Mouse (Mus musculus): Measurements from ENCODE around the gene Srgap3.

The Srgap3 gene

GRCm38 (mm10) chr6:112694492-112694891 lies 252.6 kb downstream of the Srgap3 start:
- DNase-seq (ENCODE audit: inconsistent age in 2 of 2, low spot score in 1 of 2) = no peak

GRCm38 (mm10) chr6:112691523-112691922 lies 255.5 kb downstream of the Srgap3 start:
- no peak for DNase-seq (ENCODE audit: inconsistent age in 2 of 2, low spot score in 1 of 2)

- no peak for DNase-seq (ENCODE audit: inconsistent age in 2 of 2, low spot score in 1 of 2)
Measured at GRCm38 (mm10) chr6:112688033-112688432, 259.0 kb downstream of the Srgap3 start.

GRCm38 (mm10) chr6:112686485-112686884 lies 260.6 kb downstream of the Srgap3 start:
- peak in 1 of 2 experiments; percentile 62 for DNase-seq (ENCODE audit: inconsistent age in 2 of 2, low spot score in 1 of 2)

GRCm38 (mm10) chr6:112684065-112684464 lies 263.0 kb downstream of the Srgap3 start:
- no peak for DNase-seq (ENCODE audit: inconsistent age in 2 of 2, low spot score in 1 of 2)

All from adrenal gland, adult (tissue).